Mouse (Mus musculus) thymus, adult 2 months (tissue): ENCODE results near the gene Map1lc3a.

ENCODE experiments used
- CTCF ChIP-seq: fragments of 200-500 bp; IDR thresholded peaks from 2 replicates; pipeline ENCODE4 v1.5.1; 2012; ENCODE audit warnings: mild to moderate bottlenecking, control low read depth, low read length, moderate library complexity, borderline replicate concordance; ENCODE audit not compliant: control insufficient read depth, poor library complexity, insufficient read depth; ENCODE audit errors: extremely low read depth
- POLR2A ChIP-seq: fragments of 200-500 bp; IDR thresholded peaks from 2 replicates; pipeline ENCODE4 v1.6.1; 2012; ENCODE audit warnings: mild to moderate bottlenecking, low read length, control low read depth, moderate library complexity; ENCODE audit not compliant: control insufficient read depth, poor library complexity, insufficient read depth; ENCODE audit errors: extremely low read depth

- TF ChIP-seq CTCF = no peak
- no peak for TF ChIP-seq POLR2A
Measured at GRCm38 (mm10) chr2:155276195-155276594, at the start of gene Map1lc3a.
